Mouse (Mus musculus) R1 (cell line): ENCODE data around the gene Ttc7b.

Source experiments
- DNase-seq: peaks from one replicate; pipeline ENCODE4 v3.0.0-alpha.2; 2018; ENCODE audit warnings: low read depth, low spot score

Gene Ttc7b

GRCm38 (mm10) chr12:100306336-100306735 lies 214.3 kb downstream of the Ttc7b start:
- no peak for DNase-seq

- DNase-seq, result no peak
Observed at GRCm38 (mm10) chr12:100305051-100305673, 215.5 kb downstream of the Ttc7b start.

GRCm38 (mm10) chr12:100304280-100304679 lies 216.3 kb downstream of the Ttc7b start:
- DNase-seq, result no peak

- DNase-seq, result no peak
Observed at GRCm38 (mm10) chr12:100303141-100303540, 217.5 kb downstream of the Ttc7b start.

GRCm38 (mm10) chr12:100300446-100300845 lies 220.2 kb downstream of the Ttc7b start:
- DNase-seq, result no peak

GRCm38 (mm10) chr12:100299322-100299726 lies 221.3 kb downstream of the Ttc7b start:
- no peak for DNase-seq

GRCm38 (mm10) chr12:100298788-100299187 lies 221.8 kb downstream of the Ttc7b start:
- no peak for DNase-seq

GRCm38 (mm10) chr12:100297961-100298360 lies 222.7 kb downstream of the Ttc7b start:
- DNase-seq, result no peak

GRCm38 (mm10) chr12:100294457-100294856 lies 226.2 kb downstream of the Ttc7b start:
- peak; percentile 43 for DNase-seq

GRCm38 (mm10) chr12:100293956-100294355 lies 226.7 kb downstream of the Ttc7b start:
- DNase-seq, result no peak

GRCm38 (mm10) chr12:100290711-100291685 lies 229.6 kb downstream of the Ttc7b start:
- DNase-seq, result peak; percentile 43

- DNase-seq, result no peak
Observed at GRCm38 (mm10) chr12:100290178-100290531, 230.5 kb downstream of the Ttc7b start.

GRCm38 (mm10) chr12:100289267-100290177 lies 231.1 kb downstream of the Ttc7b start:
- DNase-seq, result no peak

- DNase-seq, result no peak
Observed at GRCm38 (mm10) chr12:100288018-100288417, 232.6 kb downstream of the Ttc7b start.

- no peak for DNase-seq
Observed at GRCm38 (mm10) chr12:100287565-100287964, 233.1 kb downstream of the Ttc7b start.

GRCm38 (mm10) chr12:100283283-100283682 lies 237.3 kb downstream of the Ttc7b start:
- DNase-seq, result no peak

- DNase-seq, result no peak
Observed at GRCm38 (mm10) chr12:100282025-100282885, 238.4 kb downstream of the Ttc7b start.

GRCm38 (mm10) chr12:100280972-100281794 lies 239.4 kb downstream of the Ttc7b start:
- DNase-seq, result no peak

GRCm38 (mm10) chr12:100279898-100280297 lies 240.7 kb downstream of the Ttc7b start:
- no peak for DNase-seq

GRCm38 (mm10) chr12:100278358-100278757 lies 242.3 kb downstream of the Ttc7b start:
- DNase-seq, result peak; percentile 57
